Mouse (Mus musculus): ENCODE data around the gene Tex38.

DNA sequence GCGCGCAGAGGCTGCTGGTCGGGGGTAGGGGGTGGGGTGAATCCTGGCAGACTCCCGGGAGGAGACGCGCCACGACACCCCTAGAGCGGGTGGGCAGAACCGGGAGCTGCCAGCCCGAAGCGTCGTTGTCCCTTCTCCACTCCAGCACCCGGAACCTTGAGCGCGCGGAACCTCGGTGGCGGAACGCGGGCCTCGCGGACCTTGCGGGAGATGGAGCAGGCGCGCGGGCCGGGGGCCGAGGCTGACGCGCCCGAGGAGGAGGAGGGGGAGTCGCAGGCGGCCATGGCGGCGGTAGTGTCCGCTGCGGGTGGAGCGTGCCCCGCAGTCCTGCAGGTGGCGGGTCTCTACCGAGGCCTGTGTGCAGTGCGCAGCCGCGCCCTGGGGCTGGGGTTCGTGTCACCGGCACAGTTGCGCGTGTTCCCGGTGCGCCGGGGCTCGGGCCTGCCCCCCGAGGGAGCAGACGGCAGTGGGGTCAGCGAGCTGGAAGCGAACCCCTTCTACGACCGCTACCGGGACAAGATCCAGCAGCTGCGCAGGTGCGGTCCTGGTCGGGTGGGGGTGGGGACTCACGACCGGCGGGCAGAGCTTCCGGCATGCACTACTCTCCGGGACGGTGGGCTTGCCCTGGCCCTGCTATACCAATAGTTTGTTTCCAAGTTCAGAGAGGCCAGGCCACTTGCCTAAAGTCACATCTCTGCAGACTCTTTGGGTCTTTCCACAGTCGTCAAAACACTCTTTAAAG, 4.1 kb upstream of the Tex38 start, which contains the start of gene Atpaf1:
- no peak for TF ChIP-seq CTCF (IDR thresholded peaks at IDR 0.05; ENCODE audit: insufficient read depth, low read depth, low read length)
- peak; percentile 64 for TF ChIP-seq POLR2A (IDR thresholded peaks at IDR 0.05; ENCODE audit: insufficient read depth, low read depth, low read length)

Measured in olfactory bulb, adult 2 months (tissue).